Mouse (Mus musculus) lung, embryonic 16.5 days (tissue): ENCODE measurements around the gene Rassf10. TPM values are rescaled to one million over a fixed set of nuclear protein-coding genes. Genes with fewer than 3 reads are reported as not detected.

Experiments used
- ATAC-seq: fragments of 200-750 bp; cut with Nextera tagmentation; 2 replicates; pipeline ENCODE4 v1.8.0; 2017; ENCODE audit warnings: low read depth, mild to moderate bottlenecking, moderate library complexity
- H3K27ac ChIP-seq: fragments of 300-500 bp; sonication (generic); 2 replicates; pipeline ENCODE4 v1.5.1; 2014; ENCODE audit warnings: mild to moderate bottlenecking, control low read depth, low read length
- H3K27me3 ChIP-seq: fragments of 300-500 bp; sonication (generic); 2 replicates; pipeline ENCODE4 v1.6.1; 2014; ENCODE audit warnings: low read depth, low read length, mixed read lengths; ENCODE audit not compliant: control insufficient read depth, insufficient read depth
- H3K36me3 ChIP-seq: fragments of 300-500 bp; sonication (generic); 2 replicates; pipeline ENCODE4 v1.6.1; 2014; ENCODE audit warnings: low read length; ENCODE audit not compliant: control insufficient read depth, insufficient read depth
- H3K4me1 ChIP-seq: fragments of 300-500 bp; sonication (generic); replicated peaks from 2 replicates; pipeline ENCODE4 v1.6.1; 2014; ENCODE audit warnings: low read length, mixed read lengths; ENCODE audit not compliant: control insufficient read depth, insufficient read depth
- H3K4me2 ChIP-seq: fragments of 300-500 bp; sonication (generic); 2 replicates; pipeline ENCODE4 v1.6.1; 2014; ENCODE audit warnings: low read depth, low read length, control low read depth
- H3K4me3 ChIP-seq: fragments of 300-500 bp; sonication (generic); 2 replicates; pipeline ENCODE4 v1.5.1; 2014; ENCODE audit warnings: mild to moderate bottlenecking, low read length, control low read depth
- H3K9ac ChIP-seq: fragments of 300-500 bp; sonication (generic); 2 replicates; pipeline ENCODE4 v1.6.1; 2014; ENCODE audit warnings: low read length, control low read depth
- H3K9me3 ChIP-seq: fragments of 300-500 bp; sonication (generic); 2 replicates; pipeline ENCODE4 v1.6.1; 2016; ENCODE audit warnings: low read length; ENCODE audit not compliant: control insufficient read depth
- WGBS: fragments of 180-500 bp; shearing (Covaris S2); extraction: QIAGEN DNeasy Blood & Tissue Kit; methylation state at CpG from one replicate; pipeline ENCODE4 v1.1.7; 2014; 5-methylcytosine and 5-hydroxymethylcytosine counted together
- polyA plus RNA-seq: library from polyadenylated mRNA; unstranded; fragments of >200 nt; fragmentation: Nextera tagmentation; extraction: Ambion mirVana; gene quantifications from 2 replicates; pipeline ENCODE4 v1.2.1, GENCODE M21; 2015

Rassf10 gene
- polyA plus RNA-seq, 1 experiment from 2014 or later, result 14.9 TPM

DNA sequence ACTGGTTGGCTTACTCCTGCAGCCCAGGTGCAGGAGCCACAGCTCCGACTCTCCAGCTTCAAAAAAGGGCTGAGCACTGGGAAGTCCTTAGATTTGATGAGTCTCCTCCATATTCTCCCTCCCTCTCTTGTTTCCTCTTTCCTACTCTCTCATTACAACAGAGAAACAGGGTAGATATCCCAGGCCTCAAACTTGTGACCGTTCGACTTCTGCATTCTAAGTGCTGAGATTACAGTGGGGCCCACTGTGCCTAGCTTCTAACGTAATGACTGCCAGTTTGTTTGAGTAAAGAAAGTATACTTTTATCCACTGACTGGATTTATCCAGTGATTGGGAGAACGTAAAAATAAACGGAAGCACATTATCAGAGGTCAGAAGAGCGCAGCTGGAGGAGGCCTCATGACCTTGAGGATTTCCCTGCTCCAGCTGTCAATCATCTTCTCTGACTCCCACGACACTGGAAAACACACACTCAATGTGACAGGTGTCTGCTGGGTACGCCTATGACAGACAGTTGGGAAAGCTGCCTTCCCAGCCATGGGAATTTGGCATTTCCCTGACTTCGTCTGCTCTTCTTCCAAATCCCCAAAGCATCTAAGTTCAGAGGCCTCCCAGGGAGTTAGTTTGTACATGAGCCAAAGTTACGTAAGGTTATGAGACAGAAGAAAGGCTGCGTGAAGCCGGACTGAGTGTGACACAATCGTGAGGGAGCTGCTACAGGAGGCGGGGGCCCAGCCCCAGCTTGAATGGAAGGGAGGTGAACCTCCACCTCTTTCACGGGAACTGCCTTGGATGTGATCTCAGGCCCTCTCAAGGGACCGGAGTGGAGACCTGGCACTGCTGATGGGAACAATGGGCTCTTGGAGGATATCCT, 31.2 kb downstream of the Rassf10 start:
- Histone ChIP-seq H3K27ac (peak overlapping the region; percentile 55), H3K4me3 (no peak overlapping the region), H3K9ac (no peak overlapping the region), H3K9me3 (no peaks in the 10 kb centered on the region), H3K4me2 (no peak overlapping the region), H3K4me1 (peaks cover 16% of the 10 kb centered on the region), H3K27me3 (no peaks in the 10 kb centered on the region), H3K36me3 (no peaks in the 10 kb centered on the region)
- 24% methylated on average over 17 of the region's 17 CpGs for WGBS
- ATAC-seq, result peak; percentile 77

- ATAC-seq, result peak; percentile 54
- H3K27ac ChIP-seq, result peak overlapping the region; percentile 55; the same call in 1 of the 2 replicates
- peaks cover 16% of the 10 kb centered on the region for H3K4me1 ChIP-seq
- no peaks in the 10 kb centered on the region for H3K36me3 ChIP-seq
- H3K9me3 ChIP-seq, result no peaks in the 10 kb centered on the region
- no peak overlapping the region for H3K9ac ChIP-seq
- H3K4me3 ChIP-seq, result no peak overlapping the region
- WGBS, result 33% methylated on average over 8 of the region's 8 CpGs
- H3K27me3 ChIP-seq, result no peaks in the 10 kb centered on the region
- no peak overlapping the region for H3K4me2 ChIP-seq
These were observed 31.8 kb downstream of the Rassf10 start for GRCm38 (mm10) chr7:112985578-112985949.

GRCm38 (mm10) chr7:112992928-112993327, 39.2 kb downstream of the Rassf10 start:
- Histone ChIP-seq H3K9me3 (no peaks in the 10 kb centered on the region), H3K27ac (peak overlapping the region; percentile 28; the same call in 1 of the 2 replicates), H3K9ac (no peak overlapping the region), H3K4me2 (no peak overlapping the region), H3K27me3 (no peaks in the 10 kb centered on the region), H3K4me3 (no peak overlapping the region), H3K4me1 (peaks cover 6% of the 10 kb centered on the region; the same call in 1 of the 2 replicates), H3K36me3 (no peaks in the 10 kb centered on the region)
- WGBS, result 55% methylated on average over 5 of the region's 5 CpGs
- peak; percentile 43; the same call in 1 of the 2 replicates for ATAC-seq

DNA sequence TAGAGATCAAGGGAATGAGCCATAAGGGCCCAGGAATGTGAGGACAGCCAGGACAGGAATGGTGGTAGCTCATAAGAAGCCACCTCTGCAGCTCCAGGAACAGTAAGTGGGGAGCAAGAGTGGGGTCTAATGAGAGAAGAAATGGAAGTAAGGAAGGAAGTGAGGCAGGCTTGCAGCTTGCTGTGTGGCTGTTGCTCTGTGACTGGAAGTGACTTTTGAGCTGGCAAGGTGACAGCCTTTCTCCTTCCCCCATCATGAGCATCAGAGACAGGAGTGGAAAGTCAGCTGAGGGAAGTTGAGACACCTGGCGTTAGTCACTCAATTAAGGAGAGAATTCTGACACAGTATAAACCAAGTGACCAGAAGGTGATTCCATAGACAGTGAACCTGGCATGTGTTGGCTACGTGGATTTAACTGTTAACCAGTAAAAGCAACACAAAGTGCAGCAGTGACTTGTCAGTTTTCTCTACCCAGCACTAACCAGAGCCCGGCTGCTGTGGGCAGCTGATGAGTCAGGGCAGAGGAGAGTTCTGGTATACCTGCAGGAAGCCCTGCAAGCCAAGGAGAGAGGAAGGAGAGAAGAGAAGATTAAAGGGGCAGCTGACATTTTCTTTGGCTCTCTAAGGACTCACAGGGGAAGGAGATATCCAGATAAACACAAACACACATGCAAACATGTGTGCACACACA, 49.9 kb downstream of the Rassf10 start:
- H3K9ac ChIP-seq, result no peak overlapping the region
- H3K4me1 ChIP-seq, result no peaks in the 10 kb centered on the region
- H3K36me3 ChIP-seq, result no peaks in the 10 kb centered on the region
- WGBS, result 68% methylated on average over 3 of the region's 3 CpGs
- no peak for ATAC-seq
- no peak overlapping the region for H3K4me2 ChIP-seq
- H3K27ac ChIP-seq, result no peak overlapping the region
- no peak overlapping the region for H3K4me3 ChIP-seq
- no peaks in the 10 kb centered on the region for H3K27me3 ChIP-seq
- no peaks in the 10 kb centered on the region for H3K9me3 ChIP-seq

GRCm38 (mm10) chr7:113005726-113006125, 52.0 kb downstream of the Rassf10 start:
- Histone ChIP-seq H3K4me1 (no peaks in the 10 kb centered on the region), H3K27ac (no peak overlapping the region), H3K27me3 (no peaks in the 10 kb centered on the region), H3K4me2 (no peak overlapping the region), H3K4me3 (no peak overlapping the region), H3K9ac (no peak overlapping the region), H3K36me3 (no peaks in the 10 kb centered on the region), H3K9me3 (no peaks in the 10 kb centered on the region)
- ATAC-seq, result no peak
- WGBS, result 84% methylated on average over 6 of the region's 6 CpGs
